Mouse (Mus musculus): ENCODE results near the gene Il2rb.

- TF ChIP-seq CTCF (IDR thresholded peaks at IDR 0.05; ENCODE audit: extremely low read depth, insufficient read depth, insufficient read length, insufficient replicate concordance), result no peak
- TF ChIP-seq POLR2A (IDR thresholded peaks at IDR 0.05; ENCODE audit: low read depth, low read length), result no peak
Observed at GRCm38 (mm10) chr15:78449131-78449530, 45.9 kb downstream of the Il2rb start.
